Mouse (Mus musculus) stomach, postnatal 0 days (tissue): ENCODE measurements around the gene Jazf1. TPM values are rescaled to one million over a fixed set of nuclear protein-coding genes. Genes with fewer than 3 reads are reported as not detected.

Experiments used
- ATAC-seq: fragments of 200-750 bp; cut with Nextera tagmentation; 2 replicates; pipeline ENCODE4 v1.8.0; 2017; ENCODE audit not compliant: low FRiP score, low TSS enrichment
- DNase-seq: peaks from one replicate; pipeline ENCODE4 v3.0.0-alpha.2; 2016; ENCODE audit warnings: low spot score
- H3K27ac ChIP-seq: fragments of 300-500 bp; sonication (generic); replicated peaks from 2 replicates; pipeline ENCODE4 v1.5.1; 2014; ENCODE audit warnings: mild to moderate bottlenecking, control low read depth
- H3K27me3 ChIP-seq: fragments of 300-500 bp; sonication (generic); 2 replicates; pipeline ENCODE4 v1.6.1; 2014; ENCODE audit warnings: low read length; ENCODE audit not compliant: control insufficient read depth, insufficient read depth
- H3K36me3 ChIP-seq: fragments of 300-500 bp; sonication (generic); 2 replicates; pipeline ENCODE4 v1.6.1; 2014; ENCODE audit warnings: low read length, mixed read lengths; ENCODE audit not compliant: control insufficient read depth, insufficient read depth
- H3K4me1 ChIP-seq: fragments of 300-500 bp; sonication (generic); replicated peaks from 2 replicates; pipeline ENCODE4 v1.6.1; 2014; ENCODE audit warnings: antibody characterized with exemption; ENCODE audit not compliant: control insufficient read depth, insufficient read depth
- H3K4me2 ChIP-seq: fragments of 300-500 bp; sonication (generic); replicated peaks from 2 replicates; pipeline ENCODE4 v1.6.1; 2014; ENCODE audit warnings: low read depth, mild to moderate bottlenecking, control low read depth, moderate library complexity
- H3K4me3 ChIP-seq: fragments of 300-500 bp; sonication (generic); 2 replicates; pipeline ENCODE4 v1.5.1; 2014; ENCODE audit warnings: low read depth, low read length, control low read depth
- H3K9ac ChIP-seq: fragments of 300-500 bp; sonication (generic); 2 replicates; pipeline ENCODE4 v1.6.1; 2014; ENCODE audit warnings: mild to moderate bottlenecking, low read length, control low read depth, mixed read lengths
- H3K9me3 ChIP-seq: fragments of 300-500 bp; sonication (generic); 2 replicates; pipeline ENCODE4 v1.6.1; 2016; ENCODE audit warnings: low read length; ENCODE audit not compliant: control insufficient read depth
- CTCF ChIP-seq: IDR thresholded peaks from 2 replicates; pipeline ENCODE4 v1.5.1; 2016; ENCODE audit warnings: antibody characterized with exemption, low read depth, mild to moderate bottlenecking, moderate library complexity
- EP300 ChIP-seq: optimal IDR thresholded peaks from 2 replicates; pipeline ENCODE3; 2016; ENCODE audit warnings: antibody characterized with exemption
- WGBS: fragments of 180-500 bp; shearing (Covaris S2); extraction: QIAGEN DNeasy Blood & Tissue Kit; methylation state at CpG from one replicate; pipeline ENCODE4 v1.1.7; 2014; 5-methylcytosine and 5-hydroxymethylcytosine counted together
- polyA plus RNA-seq: library from polyadenylated mRNA; unstranded; fragments of >200 nt; fragmentation: Nextera tagmentation; extraction: Ambion mirVana; gene quantifications from 2 replicates; pipeline ENCODE4 v1.2.1, GENCODE M21; 2015

The Jazf1 gene
- polyA plus RNA-seq, 1 experiment from 2014 or later = 5.1 TPM

- 71% methylated on average over 7 of the region's 7 CpGs for WGBS
- Histone ChIP-seq H3K27ac (no peak overlapping the region), H3K9ac (no peak overlapping the region), H3K4me2 (no peak overlapping the region), H3K4me1 (no peaks in the 10 kb centered on the region), H3K36me3 (no peaks in the 10 kb centered on the region), H3K27me3 (no peaks in the 10 kb centered on the region), H3K4me3 (no peak overlapping the region), H3K9me3 (no peaks in the 10 kb centered on the region)
- DNase-seq = peak; percentile 11
- TF ChIP-seq EP300 = no peak
- TF ChIP-seq CTCF = no peak
- ATAC-seq = no peak
Observed at GRCm38 (mm10) chr6:52951871-52952525, 116.4 kb downstream of the Jazf1 start.

- WGBS = 54% methylated on average over 5 of the region's 5 CpGs
- no peaks in the 10 kb centered on the region for H3K27me3 ChIP-seq
- H3K27ac ChIP-seq = no peak overlapping the region
- H3K36me3 ChIP-seq = no peaks in the 10 kb centered on the region
- no peaks in the 10 kb centered on the region for H3K4me1 ChIP-seq
- no peak overlapping the region for H3K4me3 ChIP-seq
- no peak for ATAC-seq
- DNase-seq = peak; percentile 12
- H3K9ac ChIP-seq = no peak overlapping the region
- no peak for TF ChIP-seq CTCF
- no peak for TF ChIP-seq EP300
- no peaks in the 10 kb centered on the region for H3K9me3 ChIP-seq
- no peak overlapping the region for H3K4me2 ChIP-seq
Observed at GRCm38 (mm10) chr6:52950371-52950770, 118.1 kb downstream of the Jazf1 start.

- no peak for DNase-seq
Observed at GRCm38 (mm10) chr6:52942534-52942933, 125.9 kb downstream of the Jazf1 start.

GRCm38 (mm10) chr6:52942101-52942500 lies 126.3 kb downstream of the Jazf1 start:
- WGBS = 79% methylated on average over 5 of the region's 5 CpGs
- DNase-seq = no peak
- no peaks in the 10 kb centered on the region for H3K9me3 ChIP-seq

More at GRCm38 (mm10) chr6:52942534-52942933, 125.9 kb downstream of the Jazf1 start:
- no peaks in the 10 kb centered on the region for H3K9me3 ChIP-seq
- H3K27ac ChIP-seq = no peak overlapping the region
- H3K27me3 ChIP-seq = no peaks in the 10 kb centered on the region
- H3K4me1 ChIP-seq = no peaks in the 10 kb centered on the region
- no peak for TF ChIP-seq CTCF
- TF ChIP-seq EP300 = no peak
- no peak overlapping the region for H3K4me2 ChIP-seq
- no peak overlapping the region for H3K4me3 ChIP-seq
- no peak for ATAC-seq
- WGBS = 59% methylated on average over 5 of the region's 5 CpGs
- no peaks in the 10 kb centered on the region for H3K36me3 ChIP-seq
- H3K9ac ChIP-seq = no peak overlapping the region

GRCm38 (mm10) chr6:52937916-52938315 lies 130.5 kb downstream of the Jazf1 start:
- no peak for DNase-seq
- Histone ChIP-seq H3K9me3 (no peaks in the 10 kb centered on the region), H3K4me1 (no peaks in the 10 kb centered on the region), H3K27me3 (no peaks in the 10 kb centered on the region), H3K4me3 (no peak overlapping the region), H3K9ac (no peak overlapping the region), H3K4me2 (no peak overlapping the region), H3K36me3 (no peaks in the 10 kb centered on the region), H3K27ac (no peak overlapping the region)
- TF ChIP-seq EP300 (no peak), CTCF (no peak)
- ATAC-seq = no peak
- WGBS = 69% methylated on average over 3 of the region's 3 CpGs

More at GRCm38 (mm10) chr6:52942101-52942500, 126.3 kb downstream of the Jazf1 start:
- no peak overlapping the region for H3K27ac ChIP-seq
- H3K4me3 ChIP-seq = no peak overlapping the region
- H3K27me3 ChIP-seq = no peaks in the 10 kb centered on the region
- H3K9ac ChIP-seq = no peak overlapping the region
- ATAC-seq = no peak
- H3K4me1 ChIP-seq = no peaks in the 10 kb centered on the region
- H3K4me2 ChIP-seq = no peak overlapping the region
- TF ChIP-seq CTCF (no peak), EP300 (no peak)
- no peaks in the 10 kb centered on the region for H3K36me3 ChIP-seq

GRCm38 (mm10) chr6:52936995-52937394 lies 131.4 kb downstream of the Jazf1 start:
- TF ChIP-seq CTCF (no peak), EP300 (no peak)
- H3K9me3 ChIP-seq = no peaks in the 10 kb centered on the region
- H3K9ac ChIP-seq = peak overlapping the region; percentile 9; the same call in 1 of the 2 replicates
- H3K4me1 ChIP-seq = no peaks in the 10 kb centered on the region
- H3K4me3 ChIP-seq = no peak overlapping the region
- no peak overlapping the region for H3K27ac ChIP-seq
- no peak for DNase-seq
- ATAC-seq = no peak
- H3K4me2 ChIP-seq = no peak overlapping the region
- 46% methylated on average over 10 of the region's 10 CpGs for WGBS
- H3K36me3 ChIP-seq = no peaks in the 10 kb centered on the region
- no peaks in the 10 kb centered on the region for H3K27me3 ChIP-seq
